Mouse (Mus musculus): ENCODE results near the gene Def6.
"Not testable (repeated sequence)": the region's sequence is repeated elsewhere in the genome, so short reads cannot be mapped to it uniquely, and the experiment has no call there.

Gene Def6

DNA sequence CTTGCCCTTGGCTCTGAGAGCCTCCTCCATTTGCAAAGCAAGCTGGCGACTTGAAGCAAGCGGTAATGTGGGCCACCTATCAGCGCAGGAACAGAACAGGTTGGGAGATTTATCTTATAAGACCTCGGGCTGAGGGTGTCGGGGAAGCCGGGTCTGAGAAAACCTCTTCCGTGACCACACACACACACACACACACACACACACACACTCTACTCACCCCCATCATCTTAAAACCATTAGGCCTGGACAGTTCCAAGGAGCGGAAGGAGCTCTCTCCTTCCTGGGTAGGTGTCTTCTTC, 685 bp downstream of the Def6 start:
- no peak for DNase-seq (ENCODE audit: low spot score)

- no peak for DNase-seq (ENCODE audit: low spot score)
These were observed 2.0 kb downstream of the Def6 start for GRCm38 (mm10) chr17:28209457-28210110.

- DNase-seq (ENCODE audit: low spot score) = no peak
These were observed 4.4 kb downstream of the Def6 start for GRCm38 (mm10) chr17:28211921-28212341.

- DNase-seq (ENCODE audit: low spot score) = no peak
These were observed 4.8 kb downstream of the Def6 start for GRCm38 (mm10) chr17:28212391-28212790.

GRCm38 (mm10) chr17:28213236-28213635, 5.7 kb downstream of the Def6 start:
- DNase-seq (ENCODE audit: low spot score) = no peak

- DNase-seq (ENCODE audit: low spot score) = no peak
These were observed 9.2 kb downstream of the Def6 start for GRCm38 (mm10) chr17:28216791-28217190.

DNA sequence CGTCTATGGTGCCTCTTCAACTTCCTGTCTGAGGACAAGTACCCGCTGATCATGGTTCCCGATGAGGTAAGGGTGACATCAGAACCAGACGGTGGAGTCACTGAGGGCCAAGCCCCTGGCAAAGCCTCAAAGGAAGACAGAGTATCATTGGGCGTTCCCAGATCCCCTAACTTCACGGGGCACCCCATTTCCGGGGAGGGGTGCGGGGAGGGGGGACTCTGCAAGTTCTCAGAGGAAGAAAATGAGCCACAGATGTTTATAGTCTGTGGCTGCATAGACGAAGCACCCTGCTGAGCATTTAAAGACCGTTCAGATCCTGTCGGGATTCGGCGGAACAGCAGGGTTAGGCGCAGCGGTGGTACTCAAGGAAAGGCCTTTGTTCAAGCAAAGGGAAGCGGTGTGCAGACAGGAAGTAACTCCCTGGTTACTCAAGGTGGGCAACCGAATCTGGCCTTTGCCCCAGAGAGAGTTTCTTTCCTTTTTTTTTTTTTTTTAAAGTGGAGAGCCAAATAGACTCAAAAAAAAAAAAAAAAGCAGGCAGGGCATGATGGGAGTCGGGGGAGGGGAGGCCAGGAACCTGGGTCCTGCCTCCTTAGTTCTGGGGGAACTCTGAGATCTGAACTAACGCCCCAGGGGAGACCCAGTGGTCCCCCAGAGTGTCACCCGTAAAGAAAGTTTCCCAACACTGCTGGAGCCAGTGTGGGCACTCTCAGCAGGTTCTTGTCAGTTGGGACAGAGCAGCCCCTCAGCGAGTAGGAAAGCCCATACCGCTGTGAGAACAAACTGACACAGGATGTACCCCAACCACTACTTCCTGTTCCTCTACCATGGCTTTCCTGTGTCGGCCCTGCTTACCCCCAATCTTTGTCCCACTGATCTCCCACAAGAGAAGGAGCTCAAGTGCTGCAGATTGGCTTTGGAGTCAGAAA, 10.4 kb downstream of the Def6 start:
- no peak for DNase-seq (ENCODE audit: low spot score)

- DNase-seq (ENCODE audit: low spot score) = not testable (repeated sequence)
These were observed 14.9 kb downstream of the Def6 start for GRCm38 (mm10) chr17:28222463-28222862.

- DNase-seq (ENCODE audit: low spot score) = no peak
These were observed 16.2 kb downstream of the Def6 start for GRCm38 (mm10) chr17:28223561-28224391.

DNA sequence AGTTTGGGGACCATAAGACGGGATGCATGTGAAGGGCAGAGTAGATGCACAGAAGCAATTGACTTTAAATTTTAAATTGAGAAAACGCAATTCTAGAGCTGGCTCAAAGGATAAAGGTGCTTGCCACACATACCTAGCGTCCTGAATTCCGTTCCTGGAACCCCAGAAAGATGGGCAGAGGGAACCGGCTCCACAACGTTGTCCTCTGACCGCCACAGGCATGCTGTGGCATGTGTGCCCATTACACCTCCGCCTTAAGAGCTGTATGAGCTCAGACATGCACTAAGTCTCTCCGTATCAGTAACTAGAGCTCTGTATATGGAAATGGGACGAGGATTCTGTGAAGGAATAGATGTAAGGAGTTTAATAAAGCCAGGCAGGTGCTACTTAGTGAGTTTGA, 17.0 kb downstream of the Def6 start:
- DNase-seq (ENCODE audit: low spot score) = no peak

- DNase-seq (ENCODE audit: low spot score) = peak; percentile 73
These were observed 18.4 kb downstream of the Def6 start for GRCm38 (mm10) chr17:28226014-28226413.

- DNase-seq (ENCODE audit: low spot score) = no peak
These were observed 22.9 kb downstream of the Def6 start for GRCm38 (mm10) chr17:28230486-28230885.

DNA sequence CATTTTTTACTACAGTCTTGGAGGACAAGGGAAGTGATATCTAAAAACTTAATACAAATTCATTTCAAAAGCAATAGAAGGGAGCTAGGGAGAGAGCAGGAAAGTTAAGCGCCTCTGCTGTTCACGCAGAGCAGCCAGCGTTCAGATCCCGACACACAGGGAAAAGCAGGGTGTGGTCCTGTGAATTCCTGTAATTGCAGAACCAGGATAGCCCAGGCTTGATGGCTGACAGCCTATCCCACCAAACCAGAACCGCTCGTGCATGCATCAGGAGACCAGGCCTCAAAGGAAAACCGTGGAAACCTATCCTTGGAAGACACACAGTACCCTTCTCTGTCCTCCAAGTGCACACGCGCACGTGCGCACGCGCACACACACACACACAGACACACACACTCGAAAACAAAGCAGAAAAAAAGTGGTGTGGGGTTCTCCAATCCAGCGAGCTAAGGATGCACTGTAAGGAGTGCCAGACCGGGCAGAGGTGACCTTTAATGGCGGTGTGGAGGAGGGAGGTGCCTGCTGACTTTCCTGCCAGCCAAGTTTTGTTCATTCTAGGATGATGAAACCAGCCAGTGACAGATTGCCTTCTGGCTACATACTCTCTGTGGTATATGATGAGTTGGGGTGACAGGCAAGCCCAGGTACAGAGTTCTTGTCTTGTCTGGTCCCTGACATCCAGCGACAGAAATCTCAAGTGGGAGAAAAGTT, 23.6 kb downstream of the Def6 start:
- no peak for DNase-seq (ENCODE audit: low spot score)

- peak; percentile 89 for DNase-seq (ENCODE audit: low spot score)
These were observed 25.0 kb downstream of the Def6 start, which contains the start of gene Ppard for GRCm38 (mm10) chr17:28232475-28233060. Gene Ppard, plus strand, starts transcription at chr17:28232700.

DNA sequence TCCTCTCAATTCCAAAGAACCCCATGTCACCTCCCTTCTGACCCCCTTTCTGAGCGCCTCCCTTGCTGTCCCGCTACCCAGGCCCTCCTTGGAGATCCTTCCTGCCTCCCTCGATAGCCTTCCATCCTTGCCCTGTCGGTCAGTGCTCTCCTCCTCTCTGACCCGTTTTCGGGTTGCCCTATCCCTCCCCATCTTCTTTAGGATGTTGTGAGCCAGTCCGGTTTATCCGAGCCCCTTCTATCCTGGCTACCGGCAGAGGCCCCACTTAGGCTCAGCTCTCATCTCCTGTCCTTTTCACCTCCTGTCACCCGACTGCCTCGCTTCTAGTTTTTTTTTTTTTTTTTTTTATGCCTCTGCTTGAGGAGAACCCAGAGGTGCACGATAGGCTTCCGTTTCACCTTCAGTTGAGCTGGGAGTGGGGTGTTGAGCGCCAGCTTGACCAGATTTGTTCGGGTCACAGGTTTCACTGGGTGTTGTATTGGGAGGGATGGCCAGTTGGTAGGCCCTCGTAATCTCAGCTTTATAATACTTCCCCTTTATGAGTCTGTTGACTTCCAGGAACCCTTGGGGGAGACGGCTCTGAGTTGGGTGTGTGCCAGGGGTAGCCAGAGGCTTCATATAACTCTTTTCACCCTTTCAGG, 25.6 kb downstream of the Def6 start:
- DNase-seq (ENCODE audit: low spot score) = no peak

GRCm38 (mm10) chr17:28234641-28235040, 27.1 kb downstream of the Def6 start:
- no peak for DNase-seq (ENCODE audit: low spot score)

GRCm38 (mm10) chr17:28235982-28236635, 28.5 kb downstream of the Def6 start:
- no peak for DNase-seq (ENCODE audit: low spot score)

DNA sequence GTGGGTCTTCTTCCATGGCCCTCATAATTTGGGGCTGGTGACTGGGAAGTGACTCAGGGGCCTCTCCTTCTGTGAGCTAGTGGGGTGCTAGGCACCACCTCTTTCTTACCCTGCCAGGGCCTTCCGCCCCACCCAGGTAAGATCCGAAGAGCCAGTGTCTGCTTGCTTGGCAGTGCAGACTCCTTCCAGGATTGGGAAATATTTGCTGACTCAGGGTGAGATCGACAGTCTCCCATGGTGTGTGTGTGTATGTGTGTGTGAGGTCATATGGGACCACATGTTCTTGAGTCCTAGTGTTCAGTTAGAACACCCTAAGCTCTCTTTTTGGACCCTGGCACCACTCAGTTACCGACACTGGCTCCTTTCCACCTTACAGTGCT, 29.0 kb downstream of the Def6 start:
- DNase-seq (ENCODE audit: low spot score) = no peak

DNA sequence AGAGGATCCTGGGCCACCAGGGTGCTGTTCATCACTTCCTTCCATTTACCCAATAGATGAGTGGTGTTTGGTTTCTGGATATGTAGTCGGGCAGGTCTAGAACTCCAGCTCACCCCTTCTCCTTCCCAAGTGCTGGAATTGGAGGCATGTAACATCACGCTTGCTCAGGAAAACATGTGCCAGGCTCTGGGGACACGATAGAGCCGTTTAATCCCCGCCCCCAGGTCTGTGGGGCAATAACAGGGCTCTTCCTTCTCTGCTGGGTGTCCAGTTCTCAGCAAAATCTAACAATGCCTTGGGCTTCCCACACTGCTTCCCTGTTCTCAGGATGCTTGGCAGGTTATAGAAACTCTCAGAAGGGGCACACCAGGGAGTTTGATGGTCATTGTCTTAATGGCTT, 29.8 kb downstream of the Def6 start:
- DNase-seq (ENCODE audit: low spot score) = no peak

GRCm38 (mm10) chr17:28237874-28238273, 30.3 kb downstream of the Def6 start:
- no peak for DNase-seq (ENCODE audit: low spot score)

DNA sequence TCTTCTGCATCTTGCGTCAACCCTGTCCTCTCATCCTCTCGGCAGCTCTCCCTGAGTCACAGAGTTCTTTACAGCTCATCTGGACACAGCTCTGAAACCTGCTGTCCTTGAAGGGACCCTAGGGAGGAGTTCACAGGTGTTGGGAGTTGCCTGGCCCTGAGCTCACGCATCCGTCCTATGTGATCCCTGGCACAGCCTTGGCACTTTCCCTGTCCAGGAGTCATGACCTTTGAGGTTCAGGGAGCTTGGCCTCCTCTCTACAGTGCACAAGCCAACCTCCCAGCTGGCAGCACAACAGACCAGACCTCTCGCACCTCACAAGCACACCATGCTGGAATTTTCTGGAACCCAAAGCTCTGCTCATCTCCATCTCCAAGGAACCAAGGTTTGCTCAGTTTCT, 33.3 kb downstream of the Def6 start:
- DNase-seq (ENCODE audit: low spot score) = no peak
